Mouse (Mus musculus): ENCODE data around the gene Txn1.

DNA sequence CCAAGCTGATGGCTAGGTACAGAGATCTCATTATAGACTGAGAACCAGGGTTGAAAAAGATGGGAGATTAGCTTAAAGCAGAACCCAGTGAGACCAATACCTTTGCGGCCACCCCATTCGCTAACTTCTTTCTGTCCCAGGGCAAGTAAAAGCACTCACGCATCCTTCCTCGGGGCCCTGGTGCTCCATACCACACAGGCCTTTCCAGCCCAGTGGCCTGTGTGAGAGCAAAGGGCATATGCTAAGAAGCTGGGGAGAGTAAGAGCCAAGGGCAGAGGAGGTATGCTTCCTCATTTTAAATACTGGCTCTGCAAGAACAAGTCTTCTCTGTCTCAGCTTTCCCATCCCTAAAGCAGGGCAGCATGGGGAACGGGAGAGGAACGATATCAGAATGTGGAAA lies 6.3 kb downstream of the Txn1 start:
- TF ChIP-seq EP300 (optimal IDR thresholded peaks at IDR 0.05): no peak
- TF ChIP-seq CTCF (IDR thresholded peaks at IDR 0.05; ENCODE audit: low read depth): no peak
